Mouse (Mus musculus) bone marrow macrophage, adult 2 months (primary cell): ENCODE results near the gene Usp47.

Source experiments
- CTCF ChIP-seq: IDR thresholded peaks from 2 replicates; pipeline ENCODE4 v1.5.1; 2012; ENCODE audit warnings: low read depth, mild to moderate bottlenecking, low read length, moderate library complexity
- POLR2A ChIP-seq: IDR thresholded peaks from 2 replicates; pipeline ENCODE4 v1.6.1; 2012; ENCODE audit warnings: mild to moderate bottlenecking, low read depth, low read length, borderline replicate concordance

- TF ChIP-seq CTCF (no peak), POLR2A (no peak)
These were observed 38.8 kb upstream of the Usp47 start for GRCm38 (mm10) chr7:111984530-111984929.
